Mouse (Mus musculus) 416B (cell line): ENCODE results near the gene Fam129c.

Source experiments
- DNase-seq: peaks from one replicate; pipeline ENCODE4 v3.0.0; 2011; ENCODE audit warnings: low read depth

Gene Fam129c

GRCm38 (mm10) chr8:71610822-71611651 is 13.6 kb downstream of the Fam129c start, which contains the start of gene Colgalt1:
Gene Colgalt1, plus strand, starts transcription at chr8:71610998.
- peak; percentile 99 for DNase-seq

DNA sequence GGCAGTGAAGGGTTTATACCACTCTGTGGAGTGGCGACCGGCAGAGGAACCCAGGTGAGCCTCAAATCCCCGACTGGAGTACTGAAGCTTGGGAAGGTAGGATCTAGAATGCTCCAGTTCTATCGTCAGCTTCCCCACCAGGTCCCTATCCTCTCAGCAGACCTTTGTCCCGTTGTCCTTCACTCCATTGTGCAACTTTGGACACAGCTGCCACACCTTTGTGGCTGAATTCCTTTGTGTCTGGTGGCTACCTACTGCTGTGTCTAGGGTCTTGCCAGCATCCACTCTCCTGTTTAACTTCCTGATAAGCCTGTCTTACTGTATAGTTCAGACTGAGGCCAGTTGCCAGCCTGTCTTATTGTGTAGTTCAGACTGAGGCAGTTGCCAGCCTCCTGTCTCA is 14.7 kb downstream of the Fam129c start:
- DNase-seq = no peak

- peak; percentile 86 for DNase-seq
Measured at GRCm38 (mm10) chr8:71613418-71613817, 16.0 kb downstream of the Fam129c start.

GRCm38 (mm10) chr8:71619786-71620185 is 22.3 kb downstream of the Fam129c start:
- DNase-seq = no peak

GRCm38 (mm10) chr8:71625088-71625487 is 27.6 kb downstream of the Fam129c start:
- DNase-seq = no peak

- DNase-seq = no peak
Measured at GRCm38 (mm10) chr8:71626753-71627152, 29.3 kb downstream of the Fam129c start.

- DNase-seq = peak; percentile 68
Measured at GRCm38 (mm10) chr8:71627265-71628099, 30.0 kb downstream of the Fam129c start.

DNA sequence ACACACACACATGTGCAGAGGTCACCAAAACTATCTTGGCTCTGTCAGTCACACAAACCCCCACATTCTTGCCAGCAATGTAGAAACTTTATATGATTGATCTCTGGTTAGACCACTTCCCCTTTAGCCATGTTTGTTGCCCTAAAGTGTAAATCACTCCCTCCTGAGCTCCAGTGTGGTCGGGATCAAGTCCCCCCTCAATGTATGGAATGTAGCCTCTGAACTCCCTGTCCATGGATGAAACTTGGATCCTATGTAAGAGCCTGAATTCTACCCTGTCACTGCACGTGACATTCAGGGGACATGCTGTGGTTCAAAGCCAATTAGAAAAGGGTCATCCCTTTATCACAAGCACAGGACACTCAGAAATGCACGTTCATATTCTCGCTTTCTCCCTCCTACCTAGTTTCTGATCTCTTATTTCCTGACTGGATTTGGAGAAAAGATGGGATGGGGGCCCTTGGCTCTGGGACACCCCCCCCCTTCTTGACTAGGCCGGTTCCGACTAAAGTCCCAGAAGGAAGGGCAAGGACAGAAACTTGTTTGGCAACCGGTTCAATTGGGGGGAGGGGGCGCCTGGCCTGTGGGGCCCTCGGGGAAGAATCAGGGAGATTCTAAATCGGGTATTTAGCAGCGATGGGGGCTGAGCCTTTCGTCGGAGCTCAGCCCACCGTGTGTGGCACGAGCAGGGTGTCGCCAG is 31.1 kb downstream of the Fam129c start:
- peak; percentile 73 for DNase-seq

DNA sequence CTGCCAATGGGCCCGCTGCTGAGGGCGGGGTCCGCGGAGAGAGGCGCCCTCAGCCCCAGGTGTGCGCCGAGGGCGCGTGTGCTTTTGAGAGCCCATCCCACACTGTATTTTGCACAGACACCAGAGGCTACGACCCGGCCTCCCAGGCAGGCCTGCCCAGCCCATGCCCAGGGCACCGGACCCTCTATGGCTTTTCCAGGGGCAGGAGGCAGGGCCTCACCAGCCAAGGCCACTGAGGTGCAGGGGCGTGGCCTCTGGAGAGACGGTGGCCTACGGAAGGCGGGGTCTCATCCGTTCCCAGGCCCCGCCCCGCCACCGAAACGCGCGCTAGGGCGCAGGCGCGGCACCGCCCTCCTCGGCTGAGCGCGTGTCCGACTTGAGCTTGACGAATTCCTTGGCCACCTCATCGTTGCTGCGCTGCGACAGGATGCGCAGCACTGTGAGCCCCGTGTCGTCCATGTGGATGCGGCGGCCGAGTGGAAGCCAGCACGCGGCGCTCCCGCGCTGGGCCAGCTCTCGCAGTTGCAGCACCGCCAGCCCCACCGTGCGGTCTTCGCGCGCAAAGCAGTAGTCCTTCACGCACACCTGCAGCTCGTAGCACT is 31.7 kb downstream of the Fam129c start:
- DNase-seq = peak; percentile 96

- peak; percentile 94 for DNase-seq
Measured at GRCm38 (mm10) chr8:71629781-71630212, 32.3 kb downstream of the Fam129c start.

- no peak for DNase-seq
Measured at GRCm38 (mm10) chr8:71630761-71631160, 33.3 kb downstream of the Fam129c start.

DNA sequence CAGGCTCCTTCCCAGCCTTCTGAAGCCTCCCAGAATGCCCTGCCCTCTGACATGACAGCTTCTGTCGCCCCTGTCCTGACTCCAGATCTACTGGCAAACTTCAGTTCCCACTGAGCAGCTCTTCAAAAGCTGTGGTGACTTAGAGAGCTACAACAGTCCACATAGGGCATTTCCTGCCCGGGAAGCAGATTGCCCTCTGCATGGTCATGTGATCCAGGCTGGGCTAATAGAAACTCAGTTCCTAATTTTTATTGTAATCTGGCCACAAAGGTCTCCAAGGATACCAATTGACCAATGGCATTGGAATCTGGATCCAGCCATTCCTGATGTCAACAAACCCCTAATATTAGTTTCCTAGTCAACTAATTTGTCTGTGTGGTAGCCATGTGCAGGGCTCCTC is 34.4 kb downstream of the Fam129c start:
- peak; percentile 86 for DNase-seq

- peak; percentile 82 for DNase-seq
Measured at GRCm38 (mm10) chr8:71633164-71633563, 35.7 kb downstream of the Fam129c start.

GRCm38 (mm10) chr8:71633981-71634667 is 36.7 kb downstream of the Fam129c start:
- DNase-seq = peak; percentile 89

GRCm38 (mm10) chr8:71637149-71638095 is 40.0 kb downstream of the Fam129c start:
- DNase-seq = peak; percentile 14

GRCm38 (mm10) chr8:71638321-71638720 is 40.9 kb downstream of the Fam129c start:
- no peak for DNase-seq

- DNase-seq = no peak
Measured at GRCm38 (mm10) chr8:71639318-71639717, 41.9 kb downstream of the Fam129c start.

GRCm38 (mm10) chr8:71645510-71645909 is 48.1 kb downstream of the Fam129c start:
- DNase-seq = no peak

- DNase-seq = no peak
Measured at GRCm38 (mm10) chr8:71654600-71654999, 57.2 kb downstream of the Fam129c start.
